Mouse (Mus musculus): Measurements from ENCODE around the gene Gm21190. TPM values are rescaled to one million over a fixed set of nuclear protein-coding genes. Genes with fewer than 3 reads are reported as not detected.
"Not testable (repeated sequence)": the region's sequence is repeated elsewhere in the genome, so short reads cannot be mapped to it uniquely, and the experiment has no call there.

Gm21190 gene
- polyA plus RNA-seq (2016; fragmentation: Nextera tagmentation; extraction: Ambion mirVana) = not detected in 2 replicates

GRCm38 (mm10) chr5:15529122-15529521, at the start of gene Gm21190:
Gene Gm21190 (minus strand): TSS chr5:15529222.
- H3K27me3 ChIP-seq (ENCODE audit: low read depth, poor library complexity, severe bottlenecking); H3K4me3 ChIP-seq; DNase-seq (ENCODE audit: low spot score); H3K27ac ChIP-seq (replicated peaks); H3K4me1 ChIP-seq; H3K36me3 ChIP-seq: not testable (repeated sequence)
- peaks cover 53% of the 10 kb centered on the region for H3K9me3 ChIP-seq (replicated peaks)
- 22% methylated on average over 1 of the region's 1 CpGs for WGBS

- H3K36me3 ChIP-seq; H3K27me3 ChIP-seq (ENCODE audit: low read depth, poor library complexity, severe bottlenecking); DNase-seq (ENCODE audit: low spot score); H3K4me3 ChIP-seq; H3K27ac ChIP-seq (replicated peaks); H3K4me1 ChIP-seq: not testable (repeated sequence)
- H3K9me3 ChIP-seq (replicated peaks) = peaks cover 29% of the 10 kb centered on the region; the same call in 1 of the 2 replicates
- no CpG with 5 or more reads among the region's 1 CpGs for WGBS
These were observed 48.0 kb upstream of the Gm21190 start, which contains the start of gene Gm21083 for GRCm38 (mm10) chr5:15577033-15577432. Gene Gm21083 (plus strand): TSS chr5:15577333.

GRCm38 (mm10) chr5:15573735-15574134, 44.7 kb upstream of the Gm21190 start:
- not testable (repeated sequence) for H3K27me3 ChIP-seq (ENCODE audit: low read depth, poor library complexity, severe bottlenecking); H3K36me3 ChIP-seq; H3K4me1 ChIP-seq; H3K4me3 ChIP-seq; H3K27ac ChIP-seq (replicated peaks); DNase-seq (ENCODE audit: low spot score)
- H3K9me3 ChIP-seq (replicated peaks) = peaks cover 37% of the 10 kb centered on the region; the same call in 1 of the 2 replicates

GRCm38 (mm10) chr5:15561425-15562264, 32.6 kb upstream of the Gm21190 start:
- H3K4me3 ChIP-seq; DNase-seq (ENCODE audit: low spot score); H3K27ac ChIP-seq (replicated peaks); H3K27me3 ChIP-seq (ENCODE audit: low read depth, poor library complexity, severe bottlenecking); H3K36me3 ChIP-seq; H3K4me1 ChIP-seq: not testable (repeated sequence)
- 88% methylated on average over 3 of the region's 3 CpGs for WGBS
- H3K9me3 ChIP-seq (replicated peaks) = peaks cover 35% of the 10 kb centered on the region

- not testable (repeated sequence) for H3K27me3 ChIP-seq (ENCODE audit: low read depth, poor library complexity, severe bottlenecking); H3K36me3 ChIP-seq; DNase-seq (ENCODE audit: low spot score); H3K4me1 ChIP-seq; H3K27ac ChIP-seq (replicated peaks); H3K4me3 ChIP-seq
- WGBS = 87% methylated on average over 1 of the region's 1 CpGs
- peaks cover 50% of the 10 kb centered on the region for H3K9me3 ChIP-seq (replicated peaks)
These were observed 29.6 kb upstream of the Gm21190 start for GRCm38 (mm10) chr5:15558654-15559053.

GRCm38 (mm10) chr5:15549606-15550005, 20.6 kb upstream of the Gm21190 start:
- not testable (repeated sequence) for H3K27me3 ChIP-seq (ENCODE audit: low read depth, poor library complexity, severe bottlenecking); H3K36me3 ChIP-seq; H3K4me1 ChIP-seq; DNase-seq (ENCODE audit: low spot score); H3K27ac ChIP-seq (replicated peaks); H3K4me3 ChIP-seq
- H3K9me3 ChIP-seq (replicated peaks) = peaks cover 45% of the 10 kb centered on the region
- 18% methylated on average over 3 of the region's 3 CpGs for WGBS

- peaks cover 43% of the 10 kb centered on the region for H3K9me3 ChIP-seq (replicated peaks)
- H3K4me1 ChIP-seq; H3K27ac ChIP-seq (replicated peaks); H3K4me3 ChIP-seq; DNase-seq (ENCODE audit: low spot score); H3K27me3 ChIP-seq (ENCODE audit: low read depth, poor library complexity, severe bottlenecking); H3K36me3 ChIP-seq: not testable (repeated sequence)
- 41% methylated on average over 1 of the region's 1 CpGs for WGBS
These were observed 20.1 kb upstream of the Gm21190 start for GRCm38 (mm10) chr5:15549134-15549533.

GRCm38 (mm10) chr5:15548642-15549041, 19.6 kb upstream of the Gm21190 start:
- H3K27ac ChIP-seq (replicated peaks); H3K4me1 ChIP-seq; H3K36me3 ChIP-seq; H3K27me3 ChIP-seq (ENCODE audit: low read depth, poor library complexity, severe bottlenecking); DNase-seq (ENCODE audit: low spot score); H3K4me3 ChIP-seq: not testable (repeated sequence)
- H3K9me3 ChIP-seq (replicated peaks) = peaks cover 40% of the 10 kb centered on the region
- 86% methylated on average over 6 of the region's 6 CpGs for WGBS

GRCm38 (mm10) chr5:15522470-15522869, 6.6 kb downstream of the Gm21190 start:
- peaks cover 41% of the 10 kb centered on the region for H3K9me3 ChIP-seq (replicated peaks)
- not testable (repeated sequence) for H3K36me3 ChIP-seq; H3K4me1 ChIP-seq; DNase-seq (ENCODE audit: low spot score); H3K27me3 ChIP-seq (ENCODE audit: low read depth, poor library complexity, severe bottlenecking); H3K4me3 ChIP-seq; H3K27ac ChIP-seq (replicated peaks)

GRCm38 (mm10) chr5:15522028-15522427, 7.0 kb downstream of the Gm21190 start:
- not testable (repeated sequence) for DNase-seq (ENCODE audit: low spot score); H3K27ac ChIP-seq (replicated peaks); H3K27me3 ChIP-seq (ENCODE audit: low read depth, poor library complexity, severe bottlenecking); H3K4me1 ChIP-seq; H3K36me3 ChIP-seq; H3K4me3 ChIP-seq
- 33% methylated on average over 2 of the region's 2 CpGs for WGBS
- peaks cover 36% of the 10 kb centered on the region for H3K9me3 ChIP-seq (replicated peaks)

GRCm38 (mm10) chr5:15520418-15520817, 8.6 kb downstream of the Gm21190 start:
- not testable (repeated sequence) for H3K36me3 ChIP-seq; H3K27me3 ChIP-seq (ENCODE audit: low read depth, poor library complexity, severe bottlenecking); H3K4me3 ChIP-seq; DNase-seq (ENCODE audit: low spot score); H3K27ac ChIP-seq (replicated peaks); H3K4me1 ChIP-seq
- peaks cover 22% of the 10 kb centered on the region for H3K9me3 ChIP-seq (replicated peaks)
- WGBS = 19% methylated on average over 5 of the region's 5 CpGs

GRCm38 (mm10) chr5:15517150-15517549, 11.9 kb downstream of the Gm21190 start:
- not testable (repeated sequence) for H3K27me3 ChIP-seq (ENCODE audit: low read depth, poor library complexity, severe bottlenecking); H3K4me1 ChIP-seq; DNase-seq (ENCODE audit: low spot score); H3K4me3 ChIP-seq; H3K36me3 ChIP-seq; H3K27ac ChIP-seq (replicated peaks)
- peaks cover 32% of the 10 kb centered on the region for H3K9me3 ChIP-seq (replicated peaks)
- WGBS = 79% methylated on average over 2 of the region's 2 CpGs

- 66% methylated on average over 3 of the region's 3 CpGs for WGBS
- DNase-seq (ENCODE audit: low spot score); H3K27me3 ChIP-seq (ENCODE audit: low read depth, poor library complexity, severe bottlenecking); H3K4me3 ChIP-seq; H3K36me3 ChIP-seq; H3K4me1 ChIP-seq; H3K27ac ChIP-seq (replicated peaks): not testable (repeated sequence)
- peaks cover 58% of the 10 kb centered on the region for H3K9me3 ChIP-seq (replicated peaks)
These were observed 16.8 kb downstream of the Gm21190 start for GRCm38 (mm10) chr5:15512236-15512635.

Measured in midbrain, embryonic 10.5 days (tissue).